In the genomic region with DNA sequence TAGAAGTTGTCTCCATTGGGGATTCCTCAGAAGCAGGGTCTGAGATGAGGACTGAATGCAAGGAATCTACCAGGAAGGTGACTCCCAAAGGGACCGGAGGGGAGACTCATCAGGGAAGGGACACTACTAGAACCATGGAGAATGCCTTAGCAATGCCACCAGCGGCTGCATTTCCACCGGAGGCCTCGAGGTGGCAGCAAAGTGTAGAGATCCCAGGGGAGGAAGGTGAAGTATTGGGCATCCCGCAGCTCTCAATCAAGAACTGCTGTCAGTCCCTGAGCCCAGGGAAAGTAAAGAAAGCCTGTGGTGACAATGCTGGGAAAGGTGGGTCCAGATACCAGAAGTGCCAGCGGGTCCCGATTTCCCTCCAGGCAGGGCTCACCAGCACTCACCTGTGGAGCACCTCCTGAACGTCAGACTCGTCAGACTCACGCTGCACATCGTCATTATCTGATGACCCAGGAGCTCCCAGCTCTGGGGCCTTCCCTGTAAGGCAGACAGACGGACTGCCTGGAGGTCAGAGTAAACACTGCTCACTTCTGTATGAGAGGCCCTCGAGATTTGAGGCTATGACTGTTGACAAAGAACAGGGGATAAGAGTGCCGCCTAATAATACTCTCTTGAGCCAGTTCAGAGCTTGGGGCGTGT, we compare ENCODE assay signal across 9 mouse cellular contexts.
DNase-seq lines count a peak whose midpoint lies in the region; ATAC-seq and TF ChIP-seq lines count a peak whose summit lies in the region.
"Had no signal": no experiment of that assay in that cellular context is flagged by ENCODE, and none has a peak within 500 bp of the region (broad histone marks: within the 10 kb centered on the region; RNA-seq: fewer than 3 reads in every experiment).

No protein-coding gene starts in this region.

- H3K36me3 ChIP-seq in hindbrain, embryonic 11.5 days (ENCODE audit: control insufficient read depth, insufficient read depth, low read length), result no peaks in the 10 kb centered on the region
- H3K36me3 ChIP-seq in hindbrain, embryonic 12.5 days, result 0 out of 2 replicates have a peak, but pooled peaks cover 8% of the 10 kb centered on the region
- H3K36me3 ChIP-seq in forebrain, postnatal 0 days (ENCODE audit: insufficient read depth), result peaks cover 33% of the 10 kb centered on the region; the same call in 1 of the 2 replicates
- 0 out of 2 replicates have a peak, but pooled peaks cover 15% of the 10 kb centered on the region for H3K36me3 ChIP-seq in hindbrain, postnatal 0 days (ENCODE audit: insufficient read depth, low read length)

- no peaks in the 10 kb centered on the region for H3K27me3 ChIP-seq in hindbrain, embryonic 11.5 days (ENCODE audit: control insufficient read depth, insufficient read depth, low read length)
- no peaks in the 10 kb centered on the region for H3K27me3 ChIP-seq in hindbrain, embryonic 12.5 days
- H3K27me3 ChIP-seq in cerebellum, adult 2 months (ENCODE audit: control insufficient read depth, insufficient read depth, low read length), result no peaks in the 10 kb centered on the region
- H3K27me3 ChIP-seq in forebrain, postnatal 0 days (ENCODE audit: insufficient read depth, low read length), result no peaks in the 10 kb centered on the region
- no peaks in the 10 kb centered on the region for H3K27me3 ChIP-seq in hindbrain, postnatal 0 days (ENCODE audit: insufficient read depth, low read length)
- H3K27me3 ChIP-seq: neural tube, embryonic 13.5 days had no signal

- H3K4me2 ChIP-seq in hindbrain, embryonic 11.5 days (replicated peaks; ENCODE audit: low read depth, low read length), result no peak overlapping the region
- no peak overlapping the region for H3K4me2 ChIP-seq in hindbrain, embryonic 12.5 days (replicated peaks)
- H3K4me2 ChIP-seq in forebrain, postnatal 0 days (ENCODE audit: low read depth), result no peak overlapping the region
- H3K4me2 ChIP-seq in hindbrain, postnatal 0 days (ENCODE audit: low read depth, low read length), result no peak overlapping the region
- H3K4me2 ChIP-seq: neural tube, embryonic 13.5 days had no signal

- no peak for TF ChIP-seq POLR2A in cerebellum, adult 2 months (IDR thresholded peaks at IDR 0.05; ENCODE audit: borderline replicate concordance, insufficient read depth, low read length)

- intact Hi-C loops in left cerebral cortex, adult 2 months (cut with DNase I), result loop anchor here (1.0 kb wide), 1 partner anchor 221 kb away; no protein-coding TSS in a partner anchor

- H3K27ac ChIP-seq in hindbrain, embryonic 11.5 days (ENCODE audit: low read depth, low read length), result no peak overlapping the region
- H3K27ac ChIP-seq in hindbrain, embryonic 12.5 days, result no peak overlapping the region
- no peak overlapping the region for H3K27ac ChIP-seq in cerebellum, adult 2 months (ENCODE audit: insufficient read depth, low read length)
- H3K27ac ChIP-seq in forebrain, postnatal 0 days (ENCODE audit: low read depth, low read length), result no peak overlapping the region
- no peak overlapping the region for H3K27ac ChIP-seq in hindbrain, postnatal 0 days
- no peak overlapping the region for H3K27ac ChIP-seq in left cerebral cortex, adult 2 months
- H3K27ac ChIP-seq: neural tube, embryonic 13.5 days had no signal

- TF ChIP-seq CTCF in cerebellum, adult 2 months (IDR thresholded peaks at IDR 0.05; ENCODE audit: borderline replicate concordance, insufficient read depth, low read depth, low read length), result peak; percentile 89
- peak; percentile 92 for TF ChIP-seq CTCF in forebrain, postnatal 0 days (IDR thresholded peaks at IDR 0.05; ENCODE audit: low read depth)
- TF ChIP-seq CTCF in hindbrain, postnatal 0 days (IDR thresholded peaks at IDR 0.05; ENCODE audit: low read depth), result peak; percentile 90
- TF ChIP-seq CTCF in left cerebral cortex, adult 2 months (IDR thresholded peaks at IDR 0.05), result peak; percentile 94

- no peaks in the 10 kb centered on the region for H3K9me3 ChIP-seq in hindbrain, embryonic 11.5 days (ENCODE audit: control insufficient read depth, low read length)
- H3K9me3 ChIP-seq in hindbrain, embryonic 12.5 days (replicated peaks), result no peaks in the 10 kb centered on the region
- no peaks in the 10 kb centered on the region for H3K9me3 ChIP-seq in forebrain, postnatal 0 days (ENCODE audit: low read length)
- no peaks in the 10 kb centered on the region for H3K9me3 ChIP-seq in hindbrain, postnatal 0 days (ENCODE audit: low read length)
- H3K9me3 ChIP-seq: neural tube, embryonic 13.5 days had no signal

- peak; percentile 89 for DNase-seq in hindbrain, embryonic 11.5 days (ENCODE audit: low spot score)
- peak; percentile 77 to 90 for DNase-seq in cerebellum, adult 2 months
- peak; percentile 87 for DNase-seq in forebrain, postnatal 0 days
- DNase-seq in hindbrain, postnatal 0 days (ENCODE audit: low spot score), result peak; percentile 81
- peak; percentile 66 to 86 for DNase-seq in left cerebral cortex, adult 2 months (ENCODE audit: extremely low spot score in 1 of 2, low spot score in 2 of 2)
- peak; percentile 75 for DNase-seq in mesoderm, embryonic 11.5 days (ENCODE audit: low read depth, low spot score)
- DNase-seq in spleen, postnatal 10 days (ENCODE audit: low spot score in 2 of 2), result peak; percentile 88 to 89

- no peak overlapping the region for H3K9ac ChIP-seq in hindbrain, embryonic 11.5 days (ENCODE audit: low read depth, low read length)
- no peak overlapping the region for H3K9ac ChIP-seq in hindbrain, embryonic 12.5 days
- H3K9ac ChIP-seq in forebrain, postnatal 0 days, result no peak overlapping the region
- no peak overlapping the region for H3K9ac ChIP-seq in hindbrain, postnatal 0 days (replicated peaks; ENCODE audit: low read length)
- H3K9ac ChIP-seq: neural tube, embryonic 13.5 days had no signal

- H3K4me3 ChIP-seq in hindbrain, embryonic 11.5 days (ENCODE audit: low read depth, low read length), result no peak overlapping the region
- H3K4me3 ChIP-seq in hindbrain, embryonic 12.5 days, result no peak overlapping the region
- H3K4me3 ChIP-seq in cerebellum, adult 2 months (replicated peaks; ENCODE audit: insufficient read depth, low read depth, low read length), result no peak overlapping the region
- H3K4me3 ChIP-seq in forebrain, postnatal 0 days (ENCODE audit: low read depth, low read length), result no peak overlapping the region
- no peak overlapping the region for H3K4me3 ChIP-seq in hindbrain, postnatal 0 days (ENCODE audit: low read length)
- H3K4me3 ChIP-seq in left cerebral cortex, adult 2 months, result no peak overlapping the region
- H3K4me3 ChIP-seq: neural tube, embryonic 13.5 days had no signal

- WGBS in hindbrain, embryonic 11.5 days, result 24% methylated on average over 15 of the region's 15 CpGs
- WGBS in hindbrain, embryonic 12.5 days, result 25% methylated on average over 15 of the region's 15 CpGs
- WGBS in cerebellum, adult 2 months, result 27% methylated on average over 15 of the region's 15 CpGs
- 31% methylated on average over 15 of the region's 15 CpGs for WGBS in forebrain, postnatal 0 days
- WGBS in hindbrain, postnatal 0 days, result 22% methylated on average over 15 of the region's 15 CpGs

- no peak for ATAC-seq in hindbrain, embryonic 11.5 days (ENCODE audit: low FRiP score)
- no peak for ATAC-seq in hindbrain, embryonic 12.5 days (ENCODE audit: low FRiP score)
- peak; percentile 54 for ATAC-seq in forebrain, postnatal 0 days
- ATAC-seq in hindbrain, postnatal 0 days, result 0 out of 2 replicates have a peak, but pooled peaks have one; percentile 6

- H3K4me1 ChIP-seq in hindbrain, embryonic 11.5 days (replicated peaks; ENCODE audit: control insufficient read depth, insufficient read depth, low read length), result no peaks in the 10 kb centered on the region
- no peaks in the 10 kb centered on the region for H3K4me1 ChIP-seq in hindbrain, embryonic 12.5 days
- H3K4me1 ChIP-seq in cerebellum, adult 2 months (ENCODE audit: control insufficient read depth, insufficient read depth, low read length), result peaks cover 11% of the 10 kb centered on the region
- H3K4me1 ChIP-seq in forebrain, postnatal 0 days (ENCODE audit: insufficient read depth), result no peaks in the 10 kb centered on the region
- no peaks in the 10 kb centered on the region for H3K4me1 ChIP-seq in hindbrain, postnatal 0 days (ENCODE audit: insufficient read depth, low read length)
- H3K4me1 ChIP-seq: neural tube, embryonic 13.5 days had no signal

Comparison
In these comparisons a context has a peak if more than half of its experiments do, and no peak if none do; other contexts are left out.
1. ATAC-seq: peak in forebrain, postnatal 0 days (single experiment) and hindbrain, postnatal 0 days (single experiment); none in hindbrain, embryonic 11.5 days (single experiment) and hindbrain, embryonic 12.5 days (single experiment).
2. Peak in every context shown above with its lines, with median percentiles within 50 percentile points of each other: DNase-seq and CTCF ChIP-seq.